Mouse (Mus musculus) testis, adult 2 months (tissue): Measurements from ENCODE around the gene Sorbs2.

ENCODE experiments used
- CTCF ChIP-seq: fragments of 200-500 bp; IDR thresholded peaks from 2 replicates; pipeline ENCODE4 v1.5.1; 2012; ENCODE audit warnings: low read depth, mild to moderate bottlenecking, inconsistent platforms, low read length, moderate library complexity; ENCODE audit not compliant: control insufficient read depth, insufficient read depth, insufficient replicate concordance
- POLR2A ChIP-seq: fragments of 200-500 bp; IDR thresholded peaks from 2 replicates; pipeline ENCODE4 v1.6.1; 2012; ENCODE audit warnings: low read depth, mild to moderate bottlenecking, inconsistent platforms, low read length, moderate library complexity; ENCODE audit not compliant: control insufficient read depth

GRCm38 (mm10) chr8:45709098-45709497 lies 201.5 kb downstream of the Sorbs2 start:
- TF ChIP-seq CTCF (no peak), POLR2A (no peak)
